Mouse (Mus musculus) embryonic facial prominence, embryonic 11.5 days (tissue): ENCODE data around the gene Eps8l3. TPM values are rescaled to one million over a fixed set of nuclear protein-coding genes. Genes with fewer than 3 reads are reported as not detected.

Experiments used
- ATAC-seq: fragments of 200-750 bp; cut with Nextera tagmentation; replicated peaks from 2 replicates; pipeline ENCODE4 v1.8.0; 2017; ENCODE audit warnings: low read depth; ENCODE audit not compliant: insufficient number of reproducible peaks, low FRiP score, low TSS enrichment
- DNase-seq: peaks from one replicate; pipeline ENCODE4 v3.0.0-alpha.2; 2015; ENCODE audit warnings: low spot score
- H3K27ac ChIP-seq: fragments of 300-500 bp; sonication (generic); replicated peaks from 2 replicates; pipeline ENCODE4 v1.5.1; 2014; ENCODE audit warnings: mild to moderate bottlenecking, low read depth, low read length, control low read depth
- H3K27me3 ChIP-seq: fragments of 300-500 bp; sonication (generic); 2 replicates; pipeline ENCODE4 v1.6.1; 2014; ENCODE audit warnings: mild to moderate bottlenecking, low read length, moderate library complexity, mixed read lengths; ENCODE audit not compliant: control insufficient read depth, insufficient read depth
- H3K36me3 ChIP-seq: fragments of 300-500 bp; sonication (generic); replicated peaks from 2 replicates; pipeline ENCODE4 v1.6.1; 2014; ENCODE audit warnings: low read depth, mild to moderate bottlenecking, low read length, moderate library complexity, mixed read lengths; ENCODE audit not compliant: control insufficient read depth, insufficient read depth
- H3K4me1 ChIP-seq: fragments of 300-500 bp; sonication (generic); 2 replicates; pipeline ENCODE4 v1.6.1; 2014; ENCODE audit warnings: low read length, mixed read lengths; ENCODE audit not compliant: control insufficient read depth, insufficient read depth
- H3K4me2 ChIP-seq: fragments of 300-500 bp; sonication (generic); 2 replicates; pipeline ENCODE4 v1.6.1; 2014; ENCODE audit warnings: low read depth, mild to moderate bottlenecking, control low read depth, low read length, moderate library complexity
- H3K4me3 ChIP-seq: fragments of 300-500 bp; sonication (generic); 2 replicates; pipeline ENCODE4 v1.5.1; 2014; ENCODE audit warnings: low read depth, low read length, control low read depth
- H3K9ac ChIP-seq: fragments of 300-500 bp; sonication (generic); replicated peaks from 2 replicates; pipeline ENCODE4 v1.6.1; 2014; ENCODE audit warnings: mild to moderate bottlenecking, control low read depth, low read length
- H3K9me3 ChIP-seq: fragments of 300-500 bp; sonication (generic); replicated peaks from 2 replicates; pipeline ENCODE4 v1.6.1; 2016; ENCODE audit warnings: mild to moderate bottlenecking, low read length, inconsistent platforms, mixed read lengths; ENCODE audit not compliant: control insufficient read depth
- WGBS: fragments of 180-500 bp; shearing (Covaris S2); extraction: QIAGEN DNeasy Blood & Tissue Kit; methylation state at CpG from one replicate; pipeline ENCODE4 v1.1.7; 2014; 5-methylcytosine and 5-hydroxymethylcytosine counted together
- polyA plus RNA-seq: library from polyadenylated mRNA; unstranded; fragments of >200 nt; fragmentation: Nextera tagmentation; extraction: Ambion mirVana; gene quantifications from 2 replicates; pipeline ENCODE4 v1.2.1, GENCODE M21; 2014

The Eps8l3 gene
- polyA plus RNA-seq, 1 experiment from 2014 or later: not detected

- no peak overlapping the region for H3K9ac ChIP-seq
- DNase-seq (no peak), ATAC-seq (no peak)
- no peaks in the 10 kb centered on the region for H3K36me3 ChIP-seq
- 90% methylated on average over 19 of the region's 22 CpGs for WGBS
- no peak overlapping the region for H3K4me3 ChIP-seq
- no peaks in the 10 kb centered on the region for H3K27me3 ChIP-seq
- no peaks in the 10 kb centered on the region; the same call in 1 of the 2 replicates for H3K4me1 ChIP-seq
- no peak overlapping the region for H3K27ac ChIP-seq
- no peak overlapping the region for H3K4me2 ChIP-seq
- H3K9me3 ChIP-seq: no peaks in the 10 kb centered on the region
Measured at GRCm38 (mm10) chr3:107868452-107868851, 8.6 kb upstream of the Eps8l3 start.

DNA sequence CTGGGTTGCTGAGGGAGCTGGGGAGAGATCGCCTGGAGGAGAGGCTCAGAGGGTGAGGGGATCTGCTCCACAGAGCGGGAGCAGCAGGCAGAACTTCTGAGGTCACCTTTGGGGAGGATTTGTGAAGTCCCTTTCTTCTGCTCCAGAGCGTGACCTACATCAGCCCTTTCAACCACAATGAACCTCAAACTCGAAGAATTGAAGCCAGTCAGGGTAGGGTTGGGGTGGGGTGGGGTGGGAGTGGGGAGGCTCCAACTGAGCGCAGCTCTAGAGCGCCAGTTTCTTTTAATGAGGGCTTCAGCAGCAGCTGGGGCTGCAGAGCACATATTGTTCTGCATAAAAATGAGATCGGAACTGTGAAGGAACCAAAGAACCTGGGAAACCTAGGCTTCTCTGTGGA, 7.9 kb upstream of the Eps8l3 start:
- no peak overlapping the region for H3K9ac ChIP-seq
- no peak for ATAC-seq

GRCm38 (mm10) chr3:107869925-107870324, 7.1 kb upstream of the Eps8l3 start:
- DNase-seq (no peak), ATAC-seq (no peak)
- H3K9ac ChIP-seq: no peak overlapping the region
- no peaks in the 10 kb centered on the region for H3K9me3 ChIP-seq
- H3K27me3 ChIP-seq: no peaks in the 10 kb centered on the region
- no peaks in the 10 kb centered on the region for H3K36me3 ChIP-seq
- H3K4me3 ChIP-seq: no peak overlapping the region
- no peak overlapping the region for H3K27ac ChIP-seq
- WGBS: 65% methylated on average over 4 of the region's 4 CpGs
- no peaks in the 10 kb centered on the region; the same call in 1 of the 2 replicates for H3K4me1 ChIP-seq
- H3K4me2 ChIP-seq: no peak overlapping the region

More for the DNA sequence above, 7.9 kb upstream of the Eps8l3 start:
- no peak overlapping the region for H3K4me3 ChIP-seq
- 26% methylated on average over 7 of the region's 7 CpGs for WGBS
- H3K27ac ChIP-seq: no peak overlapping the region
- H3K27me3 ChIP-seq: no peaks in the 10 kb centered on the region
- no peaks in the 10 kb centered on the region; the same call in 1 of the 2 replicates for H3K4me1 ChIP-seq
- H3K4me2 ChIP-seq: no peak overlapping the region
- no peak for DNase-seq
- H3K36me3 ChIP-seq: no peaks in the 10 kb centered on the region
- H3K9me3 ChIP-seq: no peaks in the 10 kb centered on the region

- H3K27ac ChIP-seq: no peak overlapping the region
- WGBS: 60% methylated on average over 24 of the region's 24 CpGs
- no peak for DNase-seq
Measured at GRCm38 (mm10) chr3:107873335-107874251, 3.4 kb upstream of the Eps8l3 start.

DNA sequence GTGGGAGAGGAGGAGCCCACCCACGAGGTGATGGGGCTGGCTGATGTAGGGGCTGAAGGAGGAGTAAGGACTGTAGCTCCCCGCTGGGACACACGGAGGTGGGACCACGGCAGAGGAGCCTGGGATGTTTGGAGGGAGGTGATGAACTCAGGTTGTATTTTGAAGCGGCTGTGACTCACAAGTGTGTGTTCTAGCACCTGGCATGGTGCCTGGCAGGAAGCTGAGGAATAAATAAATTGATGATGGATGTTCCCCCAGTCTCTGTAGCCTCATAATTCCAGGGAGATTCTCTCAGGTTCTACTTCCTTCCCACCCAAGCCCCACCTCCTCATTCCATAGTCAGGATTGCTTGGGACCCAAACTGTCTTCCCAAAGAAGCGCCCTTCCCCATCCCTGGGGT, 1.8 kb upstream of the Eps8l3 start:
- no peak overlapping the region for H3K4me3 ChIP-seq
- no peaks in the 10 kb centered on the region for H3K36me3 ChIP-seq
- H3K27ac ChIP-seq: no peak overlapping the region
- no peak overlapping the region for H3K9ac ChIP-seq
- no peaks in the 10 kb centered on the region; the same call in 1 of the 2 replicates for H3K4me1 ChIP-seq
- DNase-seq (no peak), ATAC-seq (no peak)
- no peaks in the 10 kb centered on the region for H3K27me3 ChIP-seq
- H3K4me2 ChIP-seq: no peak overlapping the region
- WGBS: 75% methylated on average over 6 of the region's 6 CpGs
- no peaks in the 10 kb centered on the region for H3K9me3 ChIP-seq

More at GRCm38 (mm10) chr3:107873335-107874251, 3.4 kb upstream of the Eps8l3 start:
- no peaks in the 10 kb centered on the region for H3K27me3 ChIP-seq
- ATAC-seq: no peak
- H3K36me3 ChIP-seq: no peaks in the 10 kb centered on the region
- no peaks in the 10 kb centered on the region for H3K9me3 ChIP-seq
- no peaks in the 10 kb centered on the region; the same call in 1 of the 2 replicates for H3K4me1 ChIP-seq
- no peak overlapping the region for H3K9ac ChIP-seq
- H3K4me3 ChIP-seq: no peak overlapping the region
- no peak overlapping the region for H3K4me2 ChIP-seq

DNA sequence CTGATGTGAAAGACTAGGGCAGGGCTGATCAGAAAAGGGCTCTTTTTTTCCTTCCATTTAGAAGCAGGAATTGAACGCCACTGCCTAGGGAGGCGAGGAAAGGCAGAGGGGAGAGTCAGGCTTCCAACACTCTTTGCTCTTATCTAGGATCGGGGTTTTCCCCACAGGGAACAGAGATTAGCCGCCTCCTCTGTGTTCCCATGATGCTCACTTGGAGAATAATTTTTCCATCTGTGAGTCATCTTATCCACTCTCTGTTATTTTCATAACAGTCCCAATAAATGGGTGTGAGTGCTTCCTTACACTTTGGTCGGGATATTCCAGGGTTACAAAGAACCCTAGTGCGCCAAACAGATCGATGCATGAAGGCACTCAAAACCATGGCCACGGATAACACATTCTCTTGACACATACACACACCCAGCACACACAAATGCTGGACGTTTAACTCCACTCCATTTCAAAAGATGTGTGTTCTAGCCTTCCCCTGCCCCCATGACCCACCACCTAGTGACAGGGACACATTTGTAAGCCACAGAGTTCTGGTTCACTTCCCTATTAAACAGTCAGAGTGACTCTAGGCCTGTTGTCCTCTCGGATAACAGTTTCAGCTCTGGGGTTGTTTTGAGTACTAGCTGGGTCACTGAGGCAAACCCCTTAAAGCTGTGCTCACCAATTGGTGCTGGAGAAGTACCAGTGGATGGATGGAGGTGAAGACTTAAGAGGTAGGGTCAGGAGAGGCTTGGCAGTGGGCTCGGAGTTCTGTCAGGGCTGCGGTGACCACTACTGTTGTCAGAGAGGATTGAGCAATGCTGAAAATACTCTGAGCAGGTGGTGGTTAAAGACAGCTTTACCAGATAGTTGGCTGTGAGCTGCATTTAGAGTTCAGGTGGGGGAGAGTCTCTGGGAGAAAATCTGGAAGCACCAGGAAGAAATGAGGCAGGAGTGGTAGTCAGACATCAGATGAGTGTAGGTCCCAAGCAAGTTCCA, 1.0 kb downstream of the Eps8l3 start:
- Histone ChIP-seq H3K9me3 (no peaks in the 10 kb centered on the region), H3K4me2 (no peak overlapping the region), H3K4me1 (no peaks in the 10 kb centered on the region; the same call in 1 of the 2 replicates), H3K4me3 (no peak overlapping the region), H3K9ac (no peak overlapping the region), H3K27ac (no peak overlapping the region), H3K27me3 (no peaks in the 10 kb centered on the region), H3K36me3 (no peaks in the 10 kb centered on the region)
- ATAC-seq: no peak
- DNase-seq: no peak
- 84% methylated on average over 12 of the region's 12 CpGs for WGBS

DNA sequence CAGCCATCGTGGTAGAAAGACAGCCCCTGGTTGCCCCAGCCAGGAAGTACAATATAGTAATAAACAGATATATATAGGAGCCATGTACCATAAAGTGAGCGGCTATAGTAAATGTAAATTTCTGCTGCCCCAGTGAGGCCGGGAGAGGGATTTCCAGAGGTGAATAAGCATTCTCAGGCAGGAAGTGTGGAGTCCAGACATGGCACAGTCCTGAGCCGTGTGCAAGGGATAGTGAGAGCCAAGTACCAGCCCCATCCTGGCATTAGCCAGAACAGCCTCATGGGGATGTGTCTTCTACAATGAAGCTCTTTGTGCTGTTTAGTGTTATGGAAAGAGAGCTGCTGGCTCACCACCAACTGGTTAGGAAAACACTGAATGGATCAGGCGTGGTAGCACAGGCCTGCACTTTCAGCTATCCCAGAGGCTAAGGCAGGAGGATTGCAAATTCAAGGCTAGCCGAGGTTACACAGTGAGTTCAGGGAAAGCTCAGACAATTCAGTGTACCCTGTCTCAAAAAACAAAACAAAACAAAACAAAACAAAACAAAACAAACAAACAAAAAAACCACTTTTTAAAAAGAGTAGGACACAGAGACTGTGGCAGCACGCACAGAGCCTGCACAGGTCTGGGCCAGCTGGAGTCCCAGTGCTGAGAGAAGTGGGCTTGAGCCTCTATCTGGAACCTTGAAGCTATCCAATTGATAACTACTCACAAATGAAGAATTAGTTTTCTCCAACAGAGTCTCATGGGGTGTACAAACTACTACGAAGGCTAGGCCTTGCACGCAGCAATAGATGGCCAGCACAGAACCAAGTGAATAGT, 10.9 kb downstream of the Eps8l3 start:
- Histone ChIP-seq H3K4me3 (no peak overlapping the region), H3K4me2 (no peak overlapping the region), H3K9ac (no peak overlapping the region), H3K27me3 (no peaks in the 10 kb centered on the region), H3K9me3 (no peaks in the 10 kb centered on the region), H3K27ac (no peak overlapping the region), H3K36me3 (no peaks in the 10 kb centered on the region), H3K4me1 (no peaks in the 10 kb centered on the region)
- no peak for ATAC-seq
- 89% methylated on average over 9 of the region's 9 CpGs for WGBS
- DNase-seq: no peak
